Mouse (Mus musculus) forebrain, postnatal 0 days (tissue): Measurements from ENCODE around the gene Pink1. TPM values are rescaled to one million over a fixed set of nuclear protein-coding genes. Genes with fewer than 3 reads are reported as not detected.

ENCODE experiments used
- ATAC-seq: fragments of 200-750 bp; cut with Nextera tagmentation; 2 replicates; pipeline ENCODE4 v1.8.0; 2017; ENCODE audit warnings: mild to moderate bottlenecking, moderate library complexity
- DNase-seq: peaks from one replicate; pipeline ENCODE4 v3.0.0-alpha.2; 2015
- H3K27ac ChIP-seq: fragments of 300-500 bp; sonication (generic); 2 replicates; pipeline ENCODE4 v1.5.1; 2014; ENCODE audit warnings: low read depth, mild to moderate bottlenecking, antibody characterized with exemption, low read length, moderate library complexity, mixed read lengths
- H3K27me3 ChIP-seq: fragments of 300-500 bp; sonication (generic); 2 replicates; pipeline ENCODE4 v1.6.1; 2014; ENCODE audit warnings: mild to moderate bottlenecking, low read length, mixed read lengths; ENCODE audit not compliant: insufficient read depth
- H3K36me3 ChIP-seq: fragments of 300-500 bp; sonication (generic); 2 replicates; pipeline ENCODE4 v1.6.1; 2014; ENCODE audit warnings: mild to moderate bottlenecking, moderate library complexity; ENCODE audit not compliant: insufficient read depth
- H3K4me1 ChIP-seq: fragments of 300-500 bp; sonication (generic); 2 replicates; pipeline ENCODE4 v1.6.1; 2014; ENCODE audit warnings: antibody characterized with exemption; ENCODE audit not compliant: insufficient read depth
- H3K4me2 ChIP-seq: fragments of 300-500 bp; sonication (generic); 2 replicates; pipeline ENCODE4 v1.6.1; 2014; ENCODE audit warnings: low read depth, mild to moderate bottlenecking, moderate library complexity
- H3K4me3 ChIP-seq: fragments of 300-500 bp; sonication (generic); 2 replicates; pipeline ENCODE4 v1.5.1; 2014; ENCODE audit warnings: low read depth, low read length, mixed read lengths
- H3K9ac ChIP-seq: fragments of 300-500 bp; sonication (generic); 2 replicates; pipeline ENCODE4 v1.6.1; 2014; ENCODE audit warnings: mild to moderate bottlenecking
- H3K9me3 ChIP-seq: fragments of 300-500 bp; sonication (generic); 2 replicates; pipeline ENCODE4 v1.6.1; 2016; ENCODE audit warnings: low read length
- CTCF ChIP-seq: sonication (generic); IDR thresholded peaks from 2 replicates; pipeline ENCODE4 v1.5.1; 2016; ENCODE audit warnings: antibody characterized with exemption, control low read depth, low read depth
- WGBS: fragments of 180-500 bp; shearing (Covaris S2); extraction: QIAGEN DNeasy Blood & Tissue Kit; methylation state at CpG from one replicate; pipeline ENCODE4 v1.1.7; 2014; 5-methylcytosine and 5-hydroxymethylcytosine counted together
- polyA plus RNA-seq: library from polyadenylated mRNA; unstranded; fragments of >200 nt; fragmentation: Nextera tagmentation; extraction: Ambion mirVana; gene quantifications from 2 replicates; pipeline ENCODE4 v1.2.1, GENCODE M21; 2015
- total RNA-seq: library from RNA; depleted of rRNA; stranded (reverse); fragments of >200 nt; gene quantifications from 2 replicates; pipeline ENCODE4 v1.2.3, GENCODE M21; 2014

The Pink1 gene
- total and polyA plus RNA-seq, 2 experiments from 2014 or later = 152 to 224 TPM

DNA sequence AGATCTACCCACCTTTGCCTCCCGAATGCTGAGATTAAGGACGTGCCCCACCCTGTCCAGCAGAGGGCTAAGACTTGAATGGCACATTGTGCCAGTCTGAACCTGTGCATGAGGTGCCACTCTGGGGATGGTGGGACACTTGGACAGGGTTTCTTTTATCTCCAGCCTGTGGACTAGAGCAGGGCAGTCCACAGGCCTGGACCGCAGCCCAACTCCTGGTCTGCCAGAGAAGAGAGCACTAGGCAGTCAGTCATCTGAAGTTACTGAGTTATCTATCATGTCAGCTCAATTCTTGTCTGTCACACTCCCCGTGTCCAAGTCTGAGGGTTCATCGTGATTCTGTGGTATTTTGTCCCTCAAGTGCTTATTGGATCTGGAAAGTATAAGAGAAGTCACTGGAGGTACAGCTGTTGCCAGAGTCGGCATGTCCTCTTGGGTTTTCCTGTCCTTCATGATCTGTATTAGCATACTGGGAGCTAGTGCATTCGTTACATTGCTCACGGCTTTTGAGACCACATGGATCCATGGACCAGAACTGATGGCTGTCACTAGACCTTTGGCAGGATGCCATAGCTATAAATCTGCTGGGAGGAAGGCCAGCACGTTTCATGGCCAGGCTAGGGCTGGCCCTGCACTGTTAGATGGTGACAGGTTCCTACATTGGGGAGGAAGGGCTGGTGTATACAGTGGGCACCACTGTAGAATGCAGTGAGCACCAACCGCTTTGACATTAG is 27.5 kb upstream of the Pink1 start:
- WGBS = 72% methylated on average over 10 of the region's 10 CpGs
- no peak overlapping the region for H3K9ac ChIP-seq
- no peaks in the 10 kb centered on the region for H3K27me3 ChIP-seq
- TF ChIP-seq CTCF = no peak
- 0 out of 2 replicates have a peak, but pooled peaks cover 6% of the 10 kb centered on the region for H3K9me3 ChIP-seq
- no peak overlapping the region for H3K4me3 ChIP-seq
- H3K4me1 ChIP-seq = no peaks in the 10 kb centered on the region
- H3K4me2 ChIP-seq = no peak overlapping the region
- H3K27ac ChIP-seq = no peak overlapping the region
- no peak for DNase-seq
- no peaks in the 10 kb centered on the region for H3K36me3 ChIP-seq
- ATAC-seq = no peak

DNA sequence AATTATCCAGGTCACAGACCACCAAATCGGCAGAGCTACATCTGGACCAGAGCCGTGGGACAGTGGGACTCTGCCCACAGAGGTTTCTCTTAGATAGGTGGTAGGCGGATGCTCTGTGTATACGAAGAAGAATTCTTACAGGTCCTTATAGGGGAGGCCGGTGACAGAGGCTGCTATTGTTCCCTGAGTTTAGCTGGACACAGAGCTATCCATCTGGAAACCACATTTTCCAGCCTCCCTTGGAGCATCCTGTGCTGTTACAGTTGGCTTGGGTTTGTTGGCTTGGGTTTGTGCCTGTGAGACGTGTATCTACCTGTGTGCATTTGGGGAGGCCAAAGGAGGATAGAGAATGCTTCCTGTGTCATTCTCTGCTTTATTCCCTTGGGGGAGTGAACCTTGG is 26.6 kb upstream of the Pink1 start:
- H3K36me3 ChIP-seq = no peaks in the 10 kb centered on the region
- no peak overlapping the region for H3K4me3 ChIP-seq
- 85% methylated on average over 6 of the region's 6 CpGs for WGBS
- no peak for TF ChIP-seq CTCF
- H3K27me3 ChIP-seq = no peaks in the 10 kb centered on the region
- ATAC-seq (no peak), DNase-seq (no peak)
- no peak overlapping the region for H3K9ac ChIP-seq
- 0 out of 2 replicates have a peak, but pooled peaks cover 6% of the 10 kb centered on the region for H3K9me3 ChIP-seq
- no peaks in the 10 kb centered on the region for H3K4me1 ChIP-seq
- H3K27ac ChIP-seq = no peak overlapping the region
- H3K4me2 ChIP-seq = no peak overlapping the region

DNA sequence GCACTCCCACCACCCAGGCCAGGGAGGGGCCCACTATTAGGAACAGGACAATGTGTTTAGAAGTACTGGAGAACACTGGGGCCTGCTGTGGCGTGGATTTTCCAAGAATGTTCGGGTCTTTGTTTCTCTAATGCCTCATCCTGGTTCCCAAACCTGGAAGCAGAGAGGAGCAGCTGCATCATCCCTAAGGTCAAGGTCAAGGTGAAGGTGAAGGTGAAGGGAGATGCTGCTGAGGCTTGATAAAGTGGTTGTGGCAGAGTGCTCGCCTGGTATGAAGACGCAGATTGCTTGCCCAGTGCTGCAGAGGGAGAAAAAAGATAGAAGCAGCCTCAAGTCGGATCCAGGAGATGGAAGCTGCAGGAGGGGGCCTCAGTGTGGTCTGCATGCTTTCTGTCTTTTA is 25.7 kb upstream of the Pink1 start:
- Histone ChIP-seq H3K4me3 (no peak overlapping the region), H3K4me1 (no peaks in the 10 kb centered on the region), H3K9ac (no peak overlapping the region), H3K27ac (no peak overlapping the region), H3K4me2 (no peak overlapping the region), H3K9me3 (0 out of 2 replicates have a peak, but pooled peaks cover 6% of the 10 kb centered on the region), H3K27me3 (no peaks in the 10 kb centered on the region), H3K36me3 (no peaks in the 10 kb centered on the region)
- TF ChIP-seq CTCF = no peak
- ATAC-seq (no peak), DNase-seq (no peak)
- 86% methylated on average over 5 of the region's 5 CpGs for WGBS

DNA sequence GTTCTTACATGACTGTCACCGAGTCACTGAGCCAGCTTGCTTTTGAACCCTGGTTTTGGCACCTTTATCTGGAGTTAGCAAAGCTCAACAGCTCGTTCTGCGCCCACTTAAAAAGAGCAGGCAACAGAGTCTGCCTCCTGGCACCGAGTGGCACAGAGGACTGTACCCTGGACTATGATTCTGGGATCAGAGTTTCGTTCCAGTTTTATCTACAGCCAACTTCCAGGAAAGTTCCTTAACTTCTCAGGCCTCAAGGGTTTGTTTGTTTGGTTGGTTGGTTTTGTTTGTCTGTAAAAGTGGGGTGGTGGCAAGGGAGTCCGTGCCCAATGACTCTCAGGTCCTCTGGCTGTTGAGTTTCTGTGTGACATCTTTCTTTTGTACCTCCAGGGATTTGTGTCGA is 22.6 kb upstream of the Pink1 start:
- 65% methylated on average over 7 of the region's 7 CpGs for WGBS
- H3K9me3 ChIP-seq = 0 out of 2 replicates have a peak, but pooled peaks cover 6% of the 10 kb centered on the region
- TF ChIP-seq CTCF = no peak
- no peaks in the 10 kb centered on the region for H3K36me3 ChIP-seq
- no peak overlapping the region for H3K9ac ChIP-seq
- H3K27ac ChIP-seq = no peak overlapping the region
- H3K4me3 ChIP-seq = no peak overlapping the region
- no peaks in the 10 kb centered on the region for H3K27me3 ChIP-seq
- no peak for ATAC-seq
- H3K4me1 ChIP-seq = no peaks in the 10 kb centered on the region
- no peak overlapping the region for H3K4me2 ChIP-seq
- no peak for DNase-seq

DNA sequence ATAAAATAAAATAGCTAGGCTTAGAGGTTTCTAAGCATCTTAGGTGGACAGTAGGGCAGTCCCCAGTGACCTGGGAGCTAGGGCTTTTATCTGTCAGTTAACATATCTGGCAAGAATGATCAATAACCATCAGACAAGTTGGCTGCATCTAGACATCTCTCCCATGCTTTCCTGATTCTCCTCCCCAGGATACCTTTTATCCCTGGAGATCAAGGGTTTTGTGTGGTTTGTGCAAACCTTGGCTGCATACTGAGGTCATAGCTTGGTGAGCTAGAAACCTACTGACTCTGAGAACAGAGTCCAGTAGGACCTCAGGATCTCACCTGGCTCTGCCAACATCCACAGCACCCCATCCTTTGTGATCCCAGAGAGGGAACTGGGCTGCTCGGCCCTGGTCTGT is 21.2 kb upstream of the Pink1 start:
- Histone ChIP-seq H3K4me3 (no peak overlapping the region), H3K36me3 (no peaks in the 10 kb centered on the region), H3K9me3 (0 out of 2 replicates have a peak, but pooled peaks cover 6% of the 10 kb centered on the region), H3K4me1 (no peaks in the 10 kb centered on the region), H3K27ac (no peak overlapping the region), H3K27me3 (no peaks in the 10 kb centered on the region), H3K9ac (no peak overlapping the region), H3K4me2 (no peak overlapping the region)
- ATAC-seq = no peak
- 35% methylated on average over 1 of the region's 1 CpGs for WGBS
- TF ChIP-seq CTCF = no peak
- no peak for DNase-seq

DNA sequence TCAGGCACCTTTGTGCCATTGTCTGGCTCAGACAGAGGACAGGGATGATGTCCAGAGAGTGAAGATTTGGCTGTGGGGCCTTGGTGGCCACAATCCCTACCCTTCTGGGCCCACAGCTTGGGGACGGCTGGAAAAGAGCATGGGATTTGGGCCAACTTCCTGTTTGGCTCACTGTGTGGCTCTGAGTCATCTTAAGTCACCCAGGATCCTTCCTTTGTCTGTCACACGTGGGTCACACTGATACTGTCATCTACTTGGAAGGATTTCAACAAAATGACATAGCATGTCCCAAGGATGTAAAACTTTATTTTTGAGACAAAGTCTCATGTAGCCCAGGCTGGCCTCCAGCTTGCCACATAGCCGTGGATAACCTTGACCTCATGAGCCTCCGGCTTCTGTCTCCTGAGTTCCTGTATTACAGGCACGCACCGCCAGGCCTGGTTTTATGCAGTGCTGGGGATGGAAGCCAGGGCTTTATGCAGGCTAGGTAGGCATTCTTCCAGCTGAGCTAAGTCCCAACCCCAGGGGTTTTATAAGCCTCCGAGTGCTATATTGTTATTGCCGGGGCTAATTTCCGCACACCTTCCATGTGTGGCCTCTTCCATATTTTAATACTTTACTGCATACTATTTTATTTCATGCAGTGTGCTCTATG is 18.9 kb upstream of the Pink1 start:
- DNase-seq (no peak), ATAC-seq (no peak)
- no peak overlapping the region for H3K9ac ChIP-seq
- H3K27ac ChIP-seq = no peak overlapping the region
- H3K9me3 ChIP-seq = no peaks in the 10 kb centered on the region
- no peak overlapping the region for H3K4me3 ChIP-seq
- no peaks in the 10 kb centered on the region for H3K36me3 ChIP-seq
- no peaks in the 10 kb centered on the region for H3K4me1 ChIP-seq
- no peak for TF ChIP-seq CTCF
- WGBS = 55% methylated on average over 9 of the region's 9 CpGs
- H3K4me2 ChIP-seq = no peak overlapping the region
- no peaks in the 10 kb centered on the region for H3K27me3 ChIP-seq

DNA sequence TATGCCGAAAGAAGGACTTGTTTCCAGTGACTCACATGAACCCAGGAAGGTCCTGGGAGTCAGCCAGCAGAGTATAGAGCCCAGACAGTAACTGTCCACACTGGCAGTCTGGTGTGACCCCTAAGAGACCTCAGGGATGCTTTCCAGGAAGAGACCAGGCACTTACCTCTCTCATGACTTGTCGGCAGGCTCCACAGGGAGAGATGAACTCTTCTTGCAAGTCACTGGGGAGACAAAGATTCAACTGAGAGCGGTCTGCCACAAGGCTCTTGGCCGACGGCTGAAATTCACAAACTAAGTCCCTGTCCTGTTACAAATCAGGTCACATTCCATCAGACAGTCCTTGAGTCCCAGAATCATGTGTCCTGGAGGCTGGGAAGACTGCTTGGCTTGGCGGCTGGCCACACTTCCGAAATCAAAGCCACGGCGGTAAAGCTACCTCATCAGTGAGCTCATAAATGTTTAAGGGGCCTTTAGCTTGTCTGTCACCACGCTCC is 17.3 kb upstream of the Pink1 start:
- H3K4me2 ChIP-seq = no peak overlapping the region
- no peaks in the 10 kb centered on the region for H3K36me3 ChIP-seq
- H3K9ac ChIP-seq = no peak overlapping the region
- no peak overlapping the region for H3K27ac ChIP-seq
- no peaks in the 10 kb centered on the region for H3K9me3 ChIP-seq
- TF ChIP-seq CTCF = no peak
- WGBS = 53% methylated on average over 10 of the region's 10 CpGs
- no peak overlapping the region for H3K4me3 ChIP-seq
- no peak for ATAC-seq
- H3K27me3 ChIP-seq = no peaks in the 10 kb centered on the region
- H3K4me1 ChIP-seq = no peaks in the 10 kb centered on the region
- no peak for DNase-seq
